Mouse (Mus musculus): ENCODE results near the gene Col6a3.

Gene Col6a3

DNA sequence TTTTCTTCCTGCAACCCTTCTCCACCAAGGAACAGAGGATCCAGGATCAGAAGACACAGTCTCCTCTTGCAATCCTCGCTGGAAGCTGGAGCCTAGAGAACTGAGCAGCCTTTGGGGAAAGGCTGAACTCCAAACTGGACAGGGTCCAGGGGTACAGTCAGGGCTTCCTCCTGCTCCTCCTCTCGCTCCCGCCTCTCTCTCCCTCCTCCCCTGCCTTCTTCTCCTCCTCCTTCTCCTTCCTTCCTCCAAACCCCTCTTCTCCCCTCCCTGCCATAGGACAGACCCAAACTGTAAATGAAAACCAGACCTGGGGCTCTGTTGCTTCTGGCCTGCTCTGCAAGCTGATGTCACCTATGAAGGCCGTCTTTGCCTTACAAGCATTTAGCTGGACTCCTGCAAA lies at the start of gene Col6a3:
TSS of gene Col6a3 (minus strand) at position 136 of the 400 bp plus-strand sequence.
- peak; percentile 22 to 49 for DNase-seq

DNA sequence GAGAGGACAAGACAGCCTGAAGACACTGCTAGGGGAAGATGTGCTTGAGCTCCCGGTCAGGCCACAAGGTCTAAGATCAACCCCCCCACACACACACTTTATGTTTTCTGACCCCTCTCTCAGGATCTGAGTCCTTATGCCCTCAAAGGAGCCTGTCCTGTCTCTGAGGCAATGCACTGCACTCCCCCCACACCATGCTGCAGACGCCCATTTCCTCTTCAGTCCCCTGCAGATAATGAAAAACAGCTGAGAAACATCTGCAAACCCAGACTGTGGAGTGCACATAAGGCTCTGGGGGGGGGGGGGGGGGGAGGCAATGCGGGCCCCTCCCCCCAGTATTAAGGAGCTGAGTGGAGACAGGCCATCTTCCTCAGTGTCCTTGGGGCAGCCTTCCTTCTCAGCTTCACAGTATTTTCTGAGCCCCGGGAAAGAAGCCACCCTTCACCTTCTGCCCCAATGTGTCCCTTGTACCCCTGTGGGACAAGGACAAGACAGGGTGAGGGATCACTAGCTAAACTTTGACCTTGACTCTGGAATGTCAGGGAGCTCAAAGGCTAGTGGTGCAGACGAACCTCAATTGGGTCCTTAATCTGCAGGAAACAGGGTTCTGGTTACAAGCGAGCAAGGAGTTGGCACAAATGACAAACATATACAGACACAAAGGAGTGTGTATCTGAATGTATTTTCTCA lies 42.1 kb upstream of the Col6a3 start:
- DNase-seq: no peak

DNA sequence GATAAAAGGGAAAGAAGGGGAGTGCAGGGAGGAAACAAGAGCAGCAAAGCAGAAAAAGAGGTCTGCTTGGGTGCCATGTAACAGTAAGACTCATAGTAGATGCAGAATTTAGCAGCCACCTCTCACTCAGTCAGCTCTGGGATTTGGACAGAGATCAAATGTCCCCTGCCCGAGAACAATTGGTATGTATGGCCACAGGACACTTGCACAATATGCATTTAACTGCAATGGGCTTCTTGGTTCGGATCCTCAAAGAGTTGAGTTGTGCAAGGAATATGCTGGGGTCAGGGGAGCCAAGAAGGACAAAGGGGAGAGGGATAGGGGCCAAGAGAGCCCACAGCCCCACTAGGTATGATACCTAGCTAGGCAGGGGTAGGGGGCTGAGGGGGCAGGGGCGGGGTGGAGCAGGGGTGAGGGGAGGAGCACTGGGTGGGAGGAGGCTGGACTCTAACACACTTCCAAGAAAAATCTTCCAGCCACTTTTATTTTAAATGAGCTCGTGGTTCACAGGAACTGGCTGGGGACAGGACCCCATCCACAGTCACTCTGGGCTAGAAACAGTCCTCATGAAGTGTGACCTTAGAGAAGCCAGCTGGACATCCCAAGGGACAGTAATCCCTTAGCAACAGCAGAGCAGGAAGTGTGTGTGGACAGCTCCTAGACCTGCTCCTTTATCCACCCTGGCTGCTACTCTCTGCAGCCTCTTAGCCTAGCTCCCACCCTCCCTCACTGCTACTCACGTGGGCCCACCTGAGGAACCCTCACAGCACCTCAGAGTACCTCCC lies 32.9 kb upstream of the Col6a3 start:
- peak; percentile 37 to 67 for DNase-seq

- DNase-seq: peak in 1 of 2 experiments; percentile 28
These were observed 32.2 kb upstream of the Col6a3 start for GRCm38 (mm10) chr1:90875961-90876360.

GRCm38 (mm10) chr1:90875371-90875770 lies 31.6 kb upstream of the Col6a3 start:
- no peak for DNase-seq

DNA sequence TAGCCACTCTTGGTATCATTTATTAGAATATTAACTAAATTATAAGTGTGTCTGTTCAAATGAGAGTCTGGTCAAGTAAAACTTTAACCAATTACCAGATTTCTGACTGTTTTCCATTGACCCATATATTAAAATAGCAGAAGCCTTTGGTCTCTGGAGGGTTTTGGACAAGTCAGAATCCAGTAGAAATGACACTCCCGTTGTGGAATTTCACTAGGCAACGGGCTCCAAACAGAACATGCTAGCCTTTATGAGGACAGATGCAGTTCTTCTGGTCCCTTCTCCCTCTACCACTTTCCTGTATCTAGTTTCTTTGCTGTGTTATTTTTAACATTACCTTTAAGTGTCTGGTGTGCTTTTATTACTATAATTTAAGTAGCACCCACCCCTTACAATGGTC lies 26.8 kb upstream of the Col6a3 start:
- no peak for DNase-seq

- DNase-seq: no peak
These were observed 23.0 kb upstream of the Col6a3 start for GRCm38 (mm10) chr1:90866734-90867133.

DNA sequence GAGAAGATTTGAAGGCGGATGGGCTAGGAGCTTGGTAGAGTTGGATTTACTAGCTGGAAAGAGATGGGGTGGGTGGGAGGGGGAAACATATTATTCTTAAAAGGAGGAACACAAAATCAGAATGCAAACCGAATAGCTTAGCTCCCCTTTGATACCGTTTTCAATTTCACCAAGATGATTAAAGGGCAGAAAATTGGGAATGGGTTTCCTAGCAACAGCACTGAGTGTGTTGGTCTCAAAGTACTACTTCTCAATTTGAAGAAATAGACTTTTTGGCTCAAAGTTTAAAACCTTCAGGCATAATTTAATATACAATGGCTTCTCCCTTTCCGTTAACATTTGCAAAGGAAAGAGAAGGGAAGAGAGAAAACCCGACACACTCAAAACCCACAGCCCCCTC lies 12.1 kb upstream of the Col6a3 start:
- DNase-seq: no peak

GRCm38 (mm10) chr1:90849836-90850235 lies 6.1 kb upstream of the Col6a3 start:
- no peak for DNase-seq

DNA sequence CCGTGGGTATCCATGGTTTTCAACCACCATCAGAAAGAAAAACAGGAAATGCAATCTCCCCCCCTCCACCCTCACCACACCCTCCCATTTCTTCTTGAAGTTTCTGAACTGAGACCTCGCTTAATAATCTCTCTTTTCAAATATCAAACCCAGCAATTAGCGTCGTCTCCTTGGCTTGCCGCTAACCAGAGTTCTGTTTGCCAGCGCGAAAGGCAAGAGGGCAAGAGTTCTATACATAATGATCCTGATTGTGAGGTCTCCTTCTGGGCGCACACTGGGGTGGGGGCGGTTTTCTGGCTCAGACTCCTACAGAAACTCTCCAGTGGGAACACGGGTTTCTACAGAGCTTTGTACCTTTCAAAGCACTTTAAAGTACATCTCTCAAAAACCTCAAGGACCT lies 1.4 kb upstream of the Col6a3 start:
- no peak for DNase-seq

GRCm38 (mm10) chr1:90842789-90843587 lies 783 bp downstream of the Col6a3 start:
- DNase-seq: no peak

DNA sequence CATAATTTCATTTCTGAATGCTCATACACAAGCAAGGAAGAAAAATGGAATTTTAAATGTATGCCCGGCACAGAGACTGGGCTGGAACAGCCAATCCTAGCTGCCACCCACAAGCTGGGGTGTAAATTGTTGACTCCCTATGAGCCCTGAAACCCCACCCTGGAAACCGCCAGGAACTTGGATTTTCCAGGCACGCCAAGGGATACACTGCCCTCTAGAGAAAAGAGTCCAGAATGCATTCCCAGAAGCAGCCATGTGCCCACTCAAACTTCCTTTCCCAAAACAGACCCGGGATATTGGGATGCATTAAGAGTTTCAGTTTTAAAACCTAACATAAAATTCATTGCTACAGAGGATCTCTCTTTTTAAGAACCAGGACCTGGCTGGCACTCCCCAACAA lies 3.5 kb downstream of the Col6a3 start:
- peak; percentile 20 to 53 for DNase-seq

DNA sequence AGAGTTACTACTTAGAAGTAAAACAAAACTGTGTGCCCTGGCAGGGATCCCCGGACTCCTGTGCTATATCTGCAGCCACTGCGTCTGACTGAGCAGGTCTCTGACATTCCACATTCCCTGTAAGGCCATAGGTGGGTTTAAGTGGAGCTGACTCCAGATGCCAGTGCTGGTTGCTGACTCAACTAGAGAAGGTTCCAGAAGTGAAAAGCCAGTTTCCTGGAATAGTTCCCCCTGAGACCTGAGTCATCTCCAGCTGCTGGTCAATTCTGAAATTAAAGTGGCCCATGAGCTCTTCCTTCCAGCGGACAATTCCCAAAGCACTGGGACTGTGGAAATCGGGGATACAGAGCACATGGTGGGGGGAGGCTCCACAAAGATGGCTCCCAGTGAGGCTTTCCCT lies 5.1 kb downstream of the Col6a3 start:
- DNase-seq: peak; percentile 17 to 27

DNA sequence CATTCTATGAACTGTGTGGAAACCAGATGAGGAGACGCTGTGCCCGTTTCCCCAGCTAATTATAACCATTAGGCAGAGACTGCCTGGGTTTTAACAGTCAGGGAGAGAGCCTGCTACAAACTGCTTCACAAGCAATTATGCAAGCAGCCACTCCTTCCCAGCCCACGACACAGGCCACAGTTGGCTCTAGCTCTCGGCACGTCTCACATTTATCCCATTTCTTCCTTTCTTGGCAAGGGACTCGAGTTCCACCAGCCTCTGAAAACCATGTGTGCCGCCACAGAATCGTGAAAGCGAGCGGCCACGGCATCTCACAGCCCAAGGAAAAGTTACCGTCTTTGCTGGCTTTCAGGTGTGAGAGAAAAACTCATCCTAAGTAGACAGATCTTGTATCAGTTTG lies 5.5 kb downstream of the Col6a3 start:
- peak; percentile 42 to 51 for DNase-seq

- DNase-seq: no peak
These were observed 7.5 kb downstream of the Col6a3 start for GRCm38 (mm10) chr1:90836178-90836740.

DNA sequence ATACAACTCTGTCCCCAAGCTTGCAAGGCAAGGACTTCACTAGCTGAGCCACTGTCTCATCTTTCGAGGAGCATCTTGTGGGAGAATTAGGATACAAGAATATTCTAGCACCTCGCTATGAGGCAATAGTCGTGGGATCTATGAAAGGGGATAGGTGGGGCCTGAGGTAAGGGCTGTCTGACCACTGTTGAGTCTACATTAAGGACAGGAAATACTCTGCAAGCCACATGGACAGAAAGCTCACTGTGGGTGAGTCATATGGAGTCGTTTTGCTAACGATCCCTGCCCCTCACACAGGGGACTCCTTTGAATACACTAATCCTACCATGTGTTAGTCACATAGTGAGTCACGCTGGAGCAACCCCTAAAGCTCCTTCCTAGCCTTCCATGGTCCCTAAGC lies 9.1 kb downstream of the Col6a3 start:
- DNase-seq: no peak

- no peak for DNase-seq
These were observed 13.8 kb downstream of the Col6a3 start for GRCm38 (mm10) chr1:90830006-90830405.

GRCm38 (mm10) chr1:90813226-90813625 lies 30.5 kb downstream of the Col6a3 start:
- DNase-seq: no peak

- DNase-seq: no peak
These were observed 34.8 kb downstream of the Col6a3 start for GRCm38 (mm10) chr1:90808930-90809329.

DNA sequence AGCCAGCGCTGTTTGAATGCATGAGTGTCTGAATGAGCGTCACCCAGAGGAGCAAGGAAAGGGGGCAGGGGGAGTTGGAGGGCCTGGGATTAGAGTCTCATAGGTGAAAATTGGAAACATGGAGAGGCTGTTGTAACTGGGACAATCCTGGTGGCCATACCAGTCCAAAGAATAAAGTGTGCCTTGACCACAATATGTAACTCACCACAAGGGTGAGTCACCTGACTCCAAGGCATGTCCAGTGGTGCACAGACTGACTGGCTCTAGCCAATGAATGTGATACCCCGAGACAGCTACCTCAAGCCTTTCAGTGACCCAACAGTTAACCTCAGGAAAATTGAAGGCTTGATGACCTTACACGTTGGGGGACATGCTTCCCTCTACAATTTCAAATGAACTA lies 40.7 kb downstream of the Col6a3 start:
- no peak for DNase-seq

GRCm38 (mm10) chr1:90801067-90801466 lies 42.7 kb downstream of the Col6a3 start:
- DNase-seq: peak; percentile 30 to 45

DNA sequence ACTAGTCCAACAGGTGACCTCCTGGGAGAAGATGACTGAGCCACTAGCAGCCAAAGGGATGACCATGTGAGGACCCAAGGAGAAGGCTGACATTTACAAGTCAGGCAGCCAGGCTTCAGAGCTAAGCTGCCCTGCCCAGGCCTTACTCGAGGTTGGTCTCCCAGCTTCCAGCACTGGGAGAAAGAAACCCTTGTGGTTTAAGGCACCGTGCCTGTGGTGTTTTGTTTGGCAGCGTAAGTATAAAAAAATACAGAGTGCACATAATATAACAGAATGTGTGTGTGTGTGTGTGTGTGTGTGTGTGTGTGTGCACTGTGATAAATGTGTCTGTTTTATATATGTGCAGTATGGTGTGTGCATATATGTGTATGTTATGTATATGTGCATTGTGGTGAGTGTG lies 43.3 kb downstream of the Col6a3 start:
- DNase-seq: no peak

DNA sequence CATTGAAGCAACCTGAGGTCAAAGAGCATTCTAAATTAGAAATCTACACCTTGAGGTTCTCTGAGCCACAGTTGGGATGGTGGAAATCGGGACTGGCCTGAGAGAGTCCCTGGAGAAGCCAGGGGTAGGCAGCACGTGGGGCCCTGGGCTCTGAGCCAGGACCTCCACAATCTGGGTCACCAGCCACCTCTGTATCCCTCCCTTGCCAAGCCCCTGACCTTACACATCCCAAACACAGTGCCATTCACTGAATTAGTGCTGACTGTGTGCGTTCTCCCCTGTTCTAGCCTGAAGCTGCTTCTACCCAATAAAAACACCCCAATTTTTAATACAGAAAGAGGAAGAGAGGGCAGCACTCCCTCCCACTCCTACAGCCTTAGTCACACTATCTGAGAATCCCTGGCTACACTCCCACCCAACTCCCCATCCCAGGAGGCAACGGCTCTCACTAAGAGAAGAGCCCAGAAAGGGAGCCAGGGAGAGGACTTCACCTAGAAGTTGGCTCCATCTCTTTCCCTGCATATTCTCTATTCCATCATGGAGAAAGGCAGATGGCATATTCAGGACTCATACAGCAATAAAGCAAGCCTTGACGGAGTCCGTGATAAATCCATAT lies 46.4 kb downstream of the Col6a3 start:
- no peak for DNase-seq

All from lung, adult 18-20 months (tissue).